Mouse (Mus musculus) brain, embryonic 14.5 days (tissue): Measurements from ENCODE around the gene Fzr1. TPM values are rescaled to one million over a fixed set of nuclear protein-coding genes. Genes with fewer than 3 reads are reported as not detected.

Source experiments
- DNase-seq: peaks from one replicate; pipeline ENCODE4 v3.0.0-alpha.2; 2011; ENCODE audit warnings: low read depth
- CTCF ChIP-seq: fragments of 200-500 bp; IDR thresholded peaks from 2 replicates; pipeline ENCODE4 v1.5.1; 2012; ENCODE audit warnings: inconsistent platforms, mild to moderate bottlenecking, moderate library complexity, borderline replicate concordance; ENCODE audit not compliant: insufficient read depth, insufficient read length; ENCODE audit errors: extremely low read depth
- POLR2A ChIP-seq: fragments of 200-500 bp; IDR thresholded peaks from 2 replicates; pipeline ENCODE4 v1.6.1; 2012; ENCODE audit warnings: mild to moderate bottlenecking, inconsistent platforms, borderline replicate concordance; ENCODE audit not compliant: poor library complexity, insufficient read depth, insufficient read length, severe bottlenecking; ENCODE audit errors: extremely low read depth
- polyA plus RNA-seq: library from polyadenylated mRNA; depleted of rRNA; stranded (reverse); fragments of >200 nt; gene quantifications from 2 replicates; pipeline ENCODE4 v1.2.3, GENCODE M21; 2012; rRNA removed

Fzr1 gene
- polyA plus RNA-seq, 1 experiment: 154 TPM

DNA sequence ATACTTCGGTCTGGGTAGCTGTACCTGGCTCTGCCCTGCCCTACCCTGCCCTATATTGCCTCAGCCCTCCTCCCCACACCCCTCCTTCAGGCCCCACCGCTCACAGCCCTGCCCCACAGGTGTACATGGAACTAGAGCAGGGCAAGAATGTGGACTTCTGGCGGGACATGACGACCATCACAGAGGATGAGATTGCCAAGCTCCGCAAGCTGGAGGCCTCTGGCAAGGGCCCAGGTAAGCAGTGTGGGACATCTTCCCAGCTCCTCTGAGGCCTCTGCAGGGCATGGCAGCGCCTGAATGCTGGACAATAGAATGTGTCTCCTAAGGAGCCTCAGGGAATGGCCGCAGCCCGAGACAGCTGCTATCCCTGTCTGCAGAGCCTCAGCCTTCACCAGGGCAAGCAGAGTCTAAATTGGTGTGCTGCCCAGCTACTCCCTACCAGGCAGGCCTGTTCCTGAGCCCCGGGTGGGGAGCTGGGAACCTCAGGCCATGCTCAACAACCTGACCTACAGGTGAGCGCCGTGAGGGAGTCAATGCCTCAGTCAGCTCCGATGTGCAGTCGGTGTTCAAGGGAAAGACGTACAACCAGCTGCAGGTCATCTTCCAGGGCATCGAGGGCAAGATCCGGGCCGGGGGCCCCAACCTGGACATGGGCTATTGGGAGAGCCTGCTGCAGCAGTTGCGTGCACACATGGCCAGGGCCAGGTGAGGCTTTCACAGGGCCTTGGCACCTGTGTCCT lies 54.4 kb downstream of the Fzr1 start:
- DNase-seq: no peak
- TF ChIP-seq POLR2A (no peak), CTCF (no peak)

DNA sequence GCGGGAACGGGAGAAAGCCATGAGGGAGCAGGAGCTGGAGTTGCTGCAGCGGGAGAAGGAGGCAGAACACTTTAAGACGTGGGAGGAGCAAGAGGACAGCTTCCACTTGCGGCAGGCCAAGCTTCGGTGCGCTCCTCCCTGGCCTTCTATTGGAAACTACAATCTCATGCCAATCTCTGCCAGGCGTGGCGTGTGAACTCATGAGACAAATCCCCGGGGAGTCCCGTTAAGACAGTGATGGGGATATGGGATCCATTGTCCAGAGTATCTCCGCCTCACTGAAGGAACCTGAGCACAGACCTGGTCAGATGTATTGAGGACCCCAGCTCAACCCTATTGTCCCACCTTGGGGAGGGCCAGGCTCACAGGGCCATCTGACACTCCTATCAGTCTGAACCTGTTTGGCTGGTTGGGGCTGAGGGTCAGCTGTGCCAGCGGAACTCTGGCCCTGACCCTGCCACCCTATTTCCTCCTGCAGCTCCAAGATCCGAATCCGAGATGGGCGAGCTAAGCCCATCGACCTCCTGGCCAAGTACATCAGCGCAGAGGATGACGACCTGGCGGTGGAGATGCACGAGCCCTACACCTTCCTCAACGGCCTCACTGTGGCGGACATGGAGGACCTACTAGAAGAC lies 55.1 kb downstream of the Fzr1 start:
- no peak for TF ChIP-seq CTCF
- TF ChIP-seq POLR2A: no peak
- no peak for DNase-seq

DNA sequence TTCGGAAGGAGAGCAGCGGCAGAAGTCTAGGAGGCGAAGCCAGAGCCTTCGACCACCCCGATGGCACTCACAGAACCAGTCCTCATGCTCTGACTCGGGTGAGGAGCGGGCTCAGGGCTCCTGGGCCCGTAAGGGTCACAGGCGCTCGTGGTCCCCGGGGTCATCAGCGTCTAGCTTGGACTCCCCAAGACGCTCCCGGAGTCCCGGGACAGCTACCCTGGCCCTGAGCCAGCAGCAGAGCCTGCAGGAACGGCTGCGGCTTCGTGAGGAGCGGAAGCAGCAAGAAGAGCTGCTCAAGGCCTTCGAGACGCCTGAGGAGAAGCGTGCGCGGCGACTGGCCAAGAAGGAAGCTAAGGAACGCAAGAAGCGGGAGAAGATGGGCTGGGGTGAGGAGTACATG lies 55.9 kb downstream of the Fzr1 start:
- TF ChIP-seq POLR2A: no peak
- no peak for DNase-seq

DNA sequence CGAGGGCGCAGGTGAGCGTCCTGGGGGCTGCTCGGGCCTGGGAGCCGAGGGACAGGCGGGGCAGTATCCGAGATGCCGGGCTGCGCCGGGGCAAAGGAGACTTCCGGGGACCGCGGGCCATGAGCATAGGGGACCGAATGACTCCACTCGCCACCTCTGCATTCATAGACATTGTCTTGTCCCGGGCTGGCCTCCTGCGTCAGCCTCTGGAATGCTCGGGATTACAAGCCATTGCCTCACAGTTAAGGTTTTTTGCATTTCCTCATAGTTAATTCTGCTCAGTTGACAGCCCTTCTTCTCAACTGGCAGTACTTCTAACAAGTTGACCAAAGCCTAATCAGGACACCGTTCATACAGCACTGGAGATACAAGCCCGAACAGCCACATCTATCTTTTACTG lies 56.9 kb downstream of the Fzr1 start:
- no peak for DNase-seq
- TF ChIP-seq POLR2A (no peak), CTCF (no peak)

DNA sequence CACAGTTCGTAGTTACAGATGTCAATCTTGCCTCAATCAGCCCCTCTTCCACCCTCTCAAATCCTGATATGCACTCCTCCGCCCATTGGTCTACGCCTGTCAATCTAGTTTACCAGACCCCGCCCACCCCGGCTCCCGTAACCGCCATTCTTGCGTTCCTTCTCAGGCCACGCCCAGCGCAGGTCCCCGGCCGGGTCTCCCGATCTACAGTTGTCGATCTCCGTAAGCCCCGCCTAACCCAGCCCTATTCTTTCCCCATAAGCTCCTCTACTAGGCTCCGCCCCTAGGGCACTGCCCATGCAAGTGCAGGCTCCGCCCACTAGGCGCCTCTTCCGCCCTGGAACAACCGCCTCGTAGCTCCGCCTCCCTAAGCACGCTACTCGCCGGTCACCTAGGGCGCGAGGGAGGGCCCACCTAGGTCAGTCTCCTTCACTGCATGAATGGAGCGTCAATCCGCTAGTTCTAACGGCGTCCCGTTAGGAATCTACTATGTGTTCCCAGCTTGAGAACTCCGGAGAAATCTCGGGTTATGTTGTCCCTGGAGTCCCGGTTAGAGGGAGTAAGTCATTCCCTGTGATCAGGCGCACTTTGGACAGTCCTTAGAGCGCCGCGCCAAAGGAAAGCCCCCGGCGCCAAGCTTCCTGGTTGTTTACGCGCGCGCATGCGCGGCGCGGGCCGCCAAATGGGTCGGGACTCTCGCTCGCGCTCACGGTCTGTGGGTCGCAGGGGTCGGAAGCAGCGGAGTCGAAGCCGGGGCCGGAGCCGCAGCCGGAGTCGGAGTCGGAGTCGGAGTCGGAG lies 57.6 kb downstream of the Fzr1 start, which contains the start of gene Cactin:
TSS of gene Cactin (plus strand) at position 554 of the 798 bp plus-strand sequence.
- peak; percentile 100 for DNase-seq
- TF ChIP-seq POLR2A (peak; percentile 76), CTCF (peak; percentile 16; the same call in 1 of the 2 replicates)

DNA sequence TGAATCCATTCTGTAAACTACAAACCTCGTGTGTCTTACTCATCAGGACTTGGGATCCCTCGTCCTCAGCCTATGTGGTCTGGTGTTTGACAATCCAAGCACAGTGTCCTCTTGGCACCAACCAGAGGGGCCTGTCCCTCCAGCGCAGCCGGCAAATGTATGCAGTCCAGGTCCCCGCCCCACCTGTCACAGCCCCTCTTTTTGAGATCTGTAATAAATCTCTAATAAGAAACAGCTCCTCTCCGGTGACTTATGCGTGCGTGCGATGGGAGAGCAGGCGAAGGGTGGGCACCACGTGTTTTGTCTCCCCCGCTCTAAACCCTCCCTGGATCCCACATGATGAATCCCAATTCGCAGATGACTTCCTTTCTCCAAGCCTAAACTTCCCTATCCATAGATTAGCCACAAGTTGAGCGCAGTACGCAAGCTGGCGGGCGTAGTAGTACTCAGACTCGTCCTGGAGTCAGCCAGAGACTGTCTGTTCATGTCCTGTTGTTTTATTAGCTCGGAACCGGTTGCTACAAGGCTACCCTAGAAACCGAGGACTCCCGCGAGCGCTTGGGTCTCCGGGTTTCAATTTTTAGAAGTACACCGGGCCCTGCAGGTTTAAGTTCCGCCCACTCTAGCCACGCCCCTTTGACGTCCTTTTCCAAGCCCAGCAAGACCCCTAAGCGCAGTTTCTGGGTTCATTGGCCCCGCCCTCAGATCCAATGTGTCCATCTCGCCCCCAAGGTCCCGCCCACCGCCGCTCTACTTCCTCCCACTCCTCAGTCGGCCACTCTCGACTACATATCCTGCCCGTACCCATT lies 58.4 kb downstream of the Fzr1 start:
- TF ChIP-seq POLR2A (no peak), CTCF (no peak)
- DNase-seq: no peak

DNA sequence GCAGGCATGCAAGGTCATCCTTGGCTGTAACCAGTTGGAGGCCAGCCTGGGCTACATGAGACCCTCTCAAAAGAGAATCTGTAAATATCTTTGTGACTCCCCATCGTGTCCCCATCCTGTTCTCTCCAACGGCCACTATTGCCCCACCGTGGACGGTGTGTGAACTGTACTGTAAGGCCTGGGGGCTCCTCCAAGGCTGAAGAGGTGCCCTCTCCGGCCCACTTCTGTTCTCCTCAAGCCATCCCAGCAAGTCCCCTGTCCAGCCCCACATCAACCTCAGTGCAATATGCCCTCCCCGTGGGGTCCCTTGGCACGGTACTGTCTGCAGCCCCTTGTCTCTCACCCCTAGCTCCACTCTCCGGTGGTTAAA lies 59.0 kb downstream of the Fzr1 start:
- TF ChIP-seq POLR2A (no peak), CTCF (peak; percentile 17; the same call in 1 of the 2 replicates)
- peak; percentile 15 for DNase-seq

DNA sequence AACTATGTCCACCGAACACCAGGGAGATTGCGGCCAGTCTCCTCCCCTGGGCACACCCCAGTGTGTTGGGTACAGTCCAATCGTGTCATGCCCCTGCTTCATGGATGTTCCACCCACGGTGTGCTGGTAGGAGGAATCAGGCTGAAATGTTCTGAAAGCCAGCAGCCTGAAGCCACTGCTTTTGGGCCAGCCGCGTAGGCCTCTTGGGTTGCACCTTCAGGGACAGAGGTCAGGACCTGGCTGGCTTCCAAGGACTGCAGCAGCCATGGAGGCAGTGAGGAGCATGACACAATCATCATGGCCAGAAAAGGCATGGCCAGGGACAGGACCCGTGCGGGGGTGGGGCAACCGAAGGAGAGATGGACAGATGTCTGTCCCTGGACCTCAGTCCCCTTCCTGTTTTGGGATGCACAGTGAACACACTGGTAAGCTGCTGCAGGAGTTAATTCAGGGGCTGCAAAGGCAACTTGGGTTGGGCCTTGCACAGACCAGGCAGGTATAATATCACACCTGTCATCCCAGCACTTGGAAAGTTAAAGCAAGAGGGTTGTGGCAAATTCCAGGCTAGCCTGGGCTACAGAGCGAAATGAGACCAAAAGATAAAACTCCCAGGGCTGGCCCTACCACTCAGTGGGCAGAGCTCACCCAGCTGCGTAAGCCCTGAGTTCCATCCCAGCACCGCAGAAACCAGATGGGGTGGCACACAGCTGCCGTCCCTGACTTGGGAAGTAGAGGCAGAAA lies 59.6 kb downstream of the Fzr1 start:
- no peak for TF ChIP-seq CTCF
- TF ChIP-seq POLR2A: no peak
- no peak for DNase-seq

DNA sequence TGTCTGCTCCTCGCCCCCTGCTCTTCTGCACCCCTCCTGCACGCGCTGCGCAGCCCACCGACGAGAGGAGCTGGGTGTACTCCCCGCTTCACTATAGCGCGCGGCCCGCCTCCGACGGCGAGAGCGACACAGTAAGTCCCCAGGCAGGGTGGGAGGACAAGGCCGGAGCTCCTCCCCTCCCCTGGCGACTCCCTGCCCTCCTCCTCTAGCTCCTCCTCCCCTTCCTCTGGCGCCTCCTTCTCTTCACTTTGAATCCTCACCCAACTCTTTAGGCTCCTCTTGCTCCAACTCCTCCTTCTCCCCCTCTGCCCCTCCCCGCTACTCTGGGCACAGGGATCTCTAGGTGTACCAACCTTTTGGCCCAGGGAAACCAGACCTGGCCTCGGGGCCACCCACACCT lies 61.0 kb downstream of the Fzr1 start:
- no peak for TF ChIP-seq CTCF
- TF ChIP-seq POLR2A: no peak
- DNase-seq: peak; percentile 35

DNA sequence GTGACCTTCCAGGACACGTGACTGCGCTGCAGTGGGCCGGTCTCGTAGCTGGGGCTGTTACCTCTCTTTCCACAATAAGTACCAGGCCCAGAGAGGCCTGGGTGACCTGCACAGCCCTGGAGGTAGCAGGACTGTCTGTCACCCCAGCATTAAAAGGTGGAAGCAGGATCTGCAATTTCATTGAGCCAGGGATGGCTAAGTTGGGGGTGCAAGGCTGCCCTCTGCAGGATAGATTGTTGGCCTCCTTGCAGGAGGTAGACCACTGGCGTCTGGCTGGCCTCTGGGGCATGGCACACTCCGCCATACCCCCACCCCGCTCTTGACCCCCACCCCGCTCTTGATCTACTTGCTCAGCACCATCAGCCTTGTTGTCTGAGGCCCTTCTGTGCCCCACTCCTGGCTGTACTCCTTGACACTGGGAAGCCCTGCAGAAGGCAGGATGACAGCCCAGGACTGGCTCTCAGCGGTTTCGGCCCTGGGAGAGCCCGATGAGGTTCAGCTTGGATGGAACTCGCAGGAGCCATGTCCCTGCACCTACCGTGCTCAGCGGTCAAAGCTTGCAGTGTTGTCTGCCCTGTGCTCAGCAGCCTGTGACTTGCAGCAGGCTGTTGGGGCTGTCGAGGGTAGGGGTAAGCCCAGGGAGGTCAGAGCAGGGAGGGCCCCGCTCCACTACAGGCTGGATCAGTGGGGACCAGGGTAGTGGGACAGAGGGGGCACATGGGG lies 61.8 kb downstream of the Fzr1 start:
- DNase-seq: peak; percentile 40
- TF ChIP-seq POLR2A (no peak), CTCF (peak; percentile 55; the same call in 1 of the 2 replicates)

Other genes starting within 250 kb of the Fzr1 start
- 9.2 and 12.7 TPM in 2 replicates for gene Zbtb7a, start 243.3 kb downstream of the Fzr1 start, polyA plus RNA-seq
- gene Pias4, start 210.6 kb downstream of the Fzr1 start, polyA plus RNA-seq: 38.4 and 47.8 TPM in 2 replicates
- 1,504 and 1,952 TPM in 2 replicates for gene Eef2, start 201.9 kb downstream of the Fzr1 start, polyA plus RNA-seq
- gene Dapk3, start 195.5 kb downstream of the Fzr1 start, polyA plus RNA-seq: 82.3 and 88.4 TPM in 2 replicates
- not detected in 2 replicates for gene 4930442H23Rik, start 194.7 kb downstream of the Fzr1 start, polyA plus RNA-seq
- gene Nmrk2, start 176.5 kb downstream of the Fzr1 start, polyA plus RNA-seq: 0.18 and 0.21 TPM in 2 replicates
- gene Atcay, start 147.7 kb downstream of the Fzr1 start, polyA plus RNA-seq: 134 and 169 TPM in 2 replicates
- gene Zfr2, start 145.4 kb downstream of the Fzr1 start, polyA plus RNA-seq: 59.8 and 63.6 TPM in 2 replicates
- 30.6 and 31.9 TPM in 2 replicates for gene Matk, start 125.6 kb downstream of the Fzr1 start, polyA plus RNA-seq
- 67.0 and 72.1 TPM in 2 replicates for gene Mrpl54, start 111.6 kb downstream of the Fzr1 start, polyA plus RNA-seq
- 45.2 and 47.0 TPM in 2 replicates for gene Apba3, start 111.6 kb downstream of the Fzr1 start, polyA plus RNA-seq
- 4.6 and 4.9 TPM in 2 replicates for gene Tjp3, start 86.9 kb downstream of the Fzr1 start, polyA plus RNA-seq
- gene Pip5k1c, start 85.6 kb downstream of the Fzr1 start, polyA plus RNA-seq: 267 and 268 TPM in 2 replicates
- 41.4 and 44.3 TPM in 2 replicates for gene Cactin, start 57.4 kb downstream of the Fzr1 start, polyA plus RNA-seq
- gene Tbxa2r, start 49.8 kb downstream of the Fzr1 start, polyA plus RNA-seq: 5.0 and 5.3 TPM in 2 replicates
- gene Gipc3, start 35.2 kb downstream of the Fzr1 start, polyA plus RNA-seq: 0.05 and 0.16 TPM in 2 replicates
- gene Hmg20b, start 28.0 kb downstream of the Fzr1 start, polyA plus RNA-seq: 49.5 and 63.8 TPM in 2 replicates
- gene Mfsd12, start 21.0 kb downstream of the Fzr1 start, polyA plus RNA-seq: 13.1 and 15.6 TPM in 2 replicates
- gene 4930404N11Rik, start 12.7 kb downstream of the Fzr1 start, polyA plus RNA-seq: 0.19 and 0.25 TPM in 2 replicates
- 64.0 and 67.4 TPM in 2 replicates for gene Dohh, start 5.9 kb upstream of the Fzr1 start, polyA plus RNA-seq
- 6.8 and 9.6 TPM in 2 replicates for gene Gm48551, start 6.0 kb upstream of the Fzr1 start, polyA plus RNA-seq
- 8.7 and 9.4 TPM in 2 replicates for gene Gm48552, start 10.5 kb upstream of the Fzr1 start, polyA plus RNA-seq
- gene Smim24, start 14.5 kb upstream of the Fzr1 start, polyA plus RNA-seq: 3.0 and 4.2 TPM in 2 replicates
- 9.2 and 16.7 TPM in 2 replicates for gene Nfic, start 77.1 kb upstream of the Fzr1 start, polyA plus RNA-seq
- 396 and 427 TPM in 2 replicates for gene Celf5, start 104.2 kb upstream of the Fzr1 start, polyA plus RNA-seq
- 152 and 206 TPM in 2 replicates for gene Ncln, start 117.9 kb upstream of the Fzr1 start, polyA plus RNA-seq
- 0.54 and 0.59 TPM in 2 replicates for gene S1pr4, start 121.6 kb upstream of the Fzr1 start, polyA plus RNA-seq
- gene Gna15, start 145.7 kb upstream of the Fzr1 start, polyA plus RNA-seq: 0.95 and 1.1 TPM in 2 replicates
- 110 and 115 TPM in 2 replicates for gene Gna11, start 166.7 kb upstream of the Fzr1 start, polyA plus RNA-seq
- gene Aes, start 181.0 kb upstream of the Fzr1 start, polyA plus RNA-seq: 568 and 696 TPM in 2 replicates
- gene Tle2, start 196.0 kb upstream of the Fzr1 start, polyA plus RNA-seq: 82.1 and 123 TPM in 2 replicates
- gene Tle6, start 222.6 kb upstream of the Fzr1 start, polyA plus RNA-seq: 5.3 and 8.2 TPM in 2 replicates
- 5.5 and 6.7 TPM in 2 replicates for gene BC025920, start 227.8 kb upstream of the Fzr1 start, polyA plus RNA-seq
- gene Sirt6, start 249.3 kb upstream of the Fzr1 start, polyA plus RNA-seq: 75.9 and 83.4 TPM in 2 replicates